Comparison of ENCODE assay signal across 8 mouse cellular contexts in genomic region chr3:96181510-96182381, GRCm38 (mm10). TPM values are rescaled to one million over a fixed set of nuclear protein-coding genes. Genes with fewer than 3 reads are reported as not detected.
DNase-seq lines count a peak whose midpoint lies in the region; ATAC-seq and TF ChIP-seq lines count a peak whose summit lies in the region.

No protein-coding gene starts in this region.

- no peaks in the 10 kb centered on the region for H3K27me3 ChIP-seq in heart, embryonic 11.5 days (ENCODE audit: control insufficient read depth, insufficient read depth, low read length)
- 0 out of 2 replicates have a peak, but pooled peaks cover 2% of the 10 kb centered on the region for H3K27me3 ChIP-seq in hindbrain, embryonic 11.5 days (ENCODE audit: control insufficient read depth, insufficient read depth, low read length)
- no peaks in the 10 kb centered on the region for H3K27me3 ChIP-seq in midbrain, embryonic 13.5 days

- H3K4me3 ChIP-seq in heart, embryonic 11.5 days (ENCODE audit: low read depth, low read length), result peak overlapping the region; percentile 66
- peak overlapping the region; percentile 51 for H3K4me3 ChIP-seq in hindbrain, embryonic 11.5 days (ENCODE audit: low read depth, low read length)
- H3K4me3 ChIP-seq in midbrain, embryonic 13.5 days (replicated peaks), result peak overlapping the region; percentile 69

- WGBS in heart, embryonic 11.5 days (ENCODE audit: insufficient replicate concordance), result 24% methylated on average over 12 of the region's 12 CpGs
- 39% methylated on average over 12 of the region's 12 CpGs for WGBS in hindbrain, embryonic 11.5 days
- 39% methylated on average over 12 of the region's 12 CpGs for WGBS in midbrain, embryonic 13.5 days

- H3K4me1 ChIP-seq in heart, embryonic 11.5 days (ENCODE audit: control insufficient read depth, insufficient read depth, low read length), result peaks cover 21% of the 10 kb centered on the region
- peaks cover 9% of the 10 kb centered on the region; the same call in 1 of the 2 replicates for H3K4me1 ChIP-seq in hindbrain, embryonic 11.5 days (replicated peaks; ENCODE audit: control insufficient read depth, insufficient read depth, low read length)
- peaks cover 29% of the 10 kb centered on the region for H3K4me1 ChIP-seq in midbrain, embryonic 13.5 days (replicated peaks)

- H3K9ac ChIP-seq in heart, embryonic 11.5 days (ENCODE audit: low read depth, low read length), result peak overlapping the region; percentile 76
- peak overlapping the region; percentile 60 for H3K9ac ChIP-seq in hindbrain, embryonic 11.5 days (ENCODE audit: low read depth, low read length)
- peak overlapping the region; percentile 85 for H3K9ac ChIP-seq in midbrain, embryonic 13.5 days (replicated peaks)

- no peak for TF ChIP-seq CTCF in brain, embryonic 14.5 days (IDR thresholded peaks at IDR 0.05; ENCODE audit: borderline replicate concordance, extremely low read depth, insufficient read depth, insufficient read length)

- peak; percentile 15; the same call in 1 of the 2 replicates for ATAC-seq in heart, embryonic 11.5 days (replicated peaks; ENCODE audit: insufficient number of reproducible peaks, low FRiP score, low TSS enrichment)
- peak; percentile 55 for ATAC-seq in hindbrain, embryonic 11.5 days (ENCODE audit: low FRiP score)
- ATAC-seq in midbrain, embryonic 13.5 days, result peak; percentile 51

- intact Hi-C loops in gastrocnemius, postnatal 36 days (cut with DNase I), result no loop called here

- no peaks in the 10 kb centered on the region for H3K9me3 ChIP-seq in heart, embryonic 11.5 days (replicated peaks; ENCODE audit: control insufficient read depth, low read length)
- no peaks in the 10 kb centered on the region for H3K9me3 ChIP-seq in hindbrain, embryonic 11.5 days (ENCODE audit: control insufficient read depth, low read length)
- no peaks in the 10 kb centered on the region for H3K9me3 ChIP-seq in midbrain, embryonic 13.5 days

- no peak for TF ChIP-seq POLR2A in brain, embryonic 14.5 days (IDR thresholded peaks at IDR 0.05; ENCODE audit: borderline replicate concordance, extremely low read depth, insufficient read depth, insufficient read length, poor library complexity, severe bottlenecking)

- H3K4me2 ChIP-seq in heart, embryonic 11.5 days, result peak overlapping the region; percentile 80
- H3K4me2 ChIP-seq in hindbrain, embryonic 11.5 days (replicated peaks; ENCODE audit: low read depth, low read length), result peak overlapping the region; percentile 74
- H3K4me2 ChIP-seq in midbrain, embryonic 13.5 days (replicated peaks), result peak overlapping the region; percentile 67

- peaks cover 14% of the 10 kb centered on the region for H3K36me3 ChIP-seq in heart, embryonic 11.5 days (ENCODE audit: control insufficient read depth, insufficient read depth, low read length)
- H3K36me3 ChIP-seq in hindbrain, embryonic 11.5 days (ENCODE audit: control insufficient read depth, insufficient read depth, low read length), result no peaks in the 10 kb centered on the region; the same call in 1 of the 2 replicates
- peaks cover 33% of the 10 kb centered on the region for H3K36me3 ChIP-seq in midbrain, embryonic 13.5 days

- peak overlapping the region; percentile 92 for H3K27ac ChIP-seq in heart, embryonic 11.5 days (ENCODE audit: low read depth, low read length)
- no peak overlapping the region for H3K27ac ChIP-seq in hindbrain, embryonic 11.5 days (ENCODE audit: low read depth, low read length)
- H3K27ac ChIP-seq in midbrain, embryonic 13.5 days, result peak overlapping the region; percentile 82

- no peak for DNase-seq in heart, postnatal 4 days
- DNase-seq in brain, embryonic 14.5 days (ENCODE audit: low read depth), result peak; percentile 43
- no peak for DNase-seq in hindbrain, embryonic 11.5 days (ENCODE audit: low spot score)
- no peak for DNase-seq in gastrocnemius, postnatal 36 days
- no peak for DNase-seq in adrenal gland, adult 8-10 months
- no peak for DNase-seq in gastrocnemius, postnatal 4 days (ENCODE audit: low spot score in 2 of 2)

RNA-seq across cellular contexts. Expression of gene Sv2a, which starts 0.8 kb away (rescaled TPM):
- polyA plus RNA-seq in heart, embryonic 11.5 days (2014; fragmentation: Nextera tagmentation; extraction: Ambion mirVana), result 12.3 and 18.6 TPM in 2 replicates
- 10 to 100 TPM; 19.3 to 20.6 TPM for total RNA-seq in heart, postnatal 4 days (2021)
- polyA plus RNA-seq in brain, embryonic 14.5 days (2012; rRNA removed), result 101 and 136 TPM in 2 replicates
- 10.8 and 13.0 TPM in 2 replicates for polyA plus RNA-seq in hindbrain, embryonic 11.5 days (2014; fragmentation: Nextera tagmentation; extraction: Ambion mirVana)
- 68.3 and 72.0 TPM in 2 replicates for polyA plus RNA-seq in midbrain, embryonic 13.5 days (2015; fragmentation: Nextera tagmentation; extraction: Ambion mirVana)
- total RNA-seq in gastrocnemius, postnatal 36 days (2021), result 1 to 10 TPM in 1 of 2 experiments, under 1 TPM in 1; 0.37 to 1.5 TPM
- total RNA-seq in adrenal gland, adult 8-10 months (2022), result 10 to 100 TPM in 3 of 4 experiments, 1 to 10 TPM in 1; 9.4 to 16.7 (median 13.6) TPM
- total RNA-seq in gastrocnemius, postnatal 4 days (2021), result 1 to 10 TPM; 2.2 to 2.3 TPM

RNA-seq across cellular contexts. Expression of gene Sf3b4, which starts 9.6 kb away (rescaled TPM):
- polyA plus RNA-seq in heart, embryonic 11.5 days (2014; fragmentation: Nextera tagmentation; extraction: Ambion mirVana), result 119 and 126 TPM in 2 replicates
- 10 to 100 TPM; 34.1 to 36.8 TPM for total RNA-seq in heart, postnatal 4 days (2021)
- polyA plus RNA-seq in brain, embryonic 14.5 days (2012; rRNA removed), result 112 and 140 TPM in 2 replicates
- polyA plus RNA-seq in hindbrain, embryonic 11.5 days (2014; fragmentation: Nextera tagmentation; extraction: Ambion mirVana), result 187 and 199 TPM in 2 replicates
- polyA plus RNA-seq in midbrain, embryonic 13.5 days (2015; fragmentation: Nextera tagmentation; extraction: Ambion mirVana), result 152 and 154 TPM in 2 replicates
- total RNA-seq in gastrocnemius, postnatal 36 days (2021), result 10 to 100 TPM; 10.7 to 11.6 TPM
- 10 to 100 TPM; 46.8 to 59.3 (median 50.8) TPM for total RNA-seq in adrenal gland, adult 8-10 months (2022)
- total RNA-seq in gastrocnemius, postnatal 4 days (2021), result 10 to 100 TPM; 32.9 to 34.6 TPM

RNA-seq across cellular contexts. Expression of gene Mtmr11, which starts 19.9 kb away (rescaled TPM):
- 8.6 and 10.4 TPM in 2 replicates for polyA plus RNA-seq in heart, embryonic 11.5 days (2014; fragmentation: Nextera tagmentation; extraction: Ambion mirVana)
- total RNA-seq in heart, postnatal 4 days (2021), result 1 to 10 TPM; 4.2 to 4.6 TPM
- polyA plus RNA-seq in brain, embryonic 14.5 days (2012; rRNA removed), result 10.1 and 10.2 TPM in 2 replicates
- 14.1 and 16.0 TPM in 2 replicates for polyA plus RNA-seq in hindbrain, embryonic 11.5 days (2014; fragmentation: Nextera tagmentation; extraction: Ambion mirVana)
- polyA plus RNA-seq in midbrain, embryonic 13.5 days (2015; fragmentation: Nextera tagmentation; extraction: Ambion mirVana), result 9.1 and 12.2 TPM in 2 replicates
- total RNA-seq in gastrocnemius, postnatal 36 days (2021), result 1 to 10 TPM; 1.6 to 2.3 TPM
- total RNA-seq in adrenal gland, adult 8-10 months (2022), result 10 to 100 TPM; 14.7 to 70.7 (median 43.7) TPM
- 1 to 10 TPM; 9.3 to 9.7 TPM for total RNA-seq in gastrocnemius, postnatal 4 days (2021)

RNA-seq across cellular contexts. Expression of gene Bola1, which starts 37.8 kb away (rescaled TPM):
- 47.5 and 49.6 TPM in 2 replicates for polyA plus RNA-seq in heart, embryonic 11.5 days (2014; fragmentation: Nextera tagmentation; extraction: Ambion mirVana)
- total RNA-seq in heart, postnatal 4 days (2021), result 10 to 100 TPM; 18.8 to 20.9 TPM
- polyA plus RNA-seq in brain, embryonic 14.5 days (2012; rRNA removed), result 48.1 and 54.5 TPM in 2 replicates
- polyA plus RNA-seq in hindbrain, embryonic 11.5 days (2014; fragmentation: Nextera tagmentation; extraction: Ambion mirVana), result 73.3 and 77.6 TPM in 2 replicates
- polyA plus RNA-seq in midbrain, embryonic 13.5 days (2015; fragmentation: Nextera tagmentation; extraction: Ambion mirVana), result 67.7 and 70.4 TPM in 2 replicates
- total RNA-seq in gastrocnemius, postnatal 36 days (2021), result 10 to 100 TPM; 20.8 to 24.6 TPM
- 10 to 100 TPM; 24.2 to 48.0 (median 33.0) TPM for total RNA-seq in adrenal gland, adult 8-10 months (2022)
- 10 to 100 TPM; 20.4 to 23.2 TPM for total RNA-seq in gastrocnemius, postnatal 4 days (2021)

RNA-seq across cellular contexts. Expression of gene Hist2h2ab, which starts 37.9 kb away (rescaled TPM):
- not detected in 2 replicates for polyA plus RNA-seq in heart, embryonic 11.5 days (2014; fragmentation: Nextera tagmentation; extraction: Ambion mirVana)
- total RNA-seq in heart, postnatal 4 days (2021), result 10 to 100 TPM; 25.5 to 29.9 TPM
- 2.2 and 10.2 TPM in 2 replicates for polyA plus RNA-seq in brain, embryonic 14.5 days (2012; rRNA removed)
- 1.4 and 3.0 TPM in 2 replicates for polyA plus RNA-seq in hindbrain, embryonic 11.5 days (2014; fragmentation: Nextera tagmentation; extraction: Ambion mirVana)
- polyA plus RNA-seq in midbrain, embryonic 13.5 days (2015; fragmentation: Nextera tagmentation; extraction: Ambion mirVana), result 0.71 TPM in 1 of 2 replicates, not detected in the other
- total RNA-seq in gastrocnemius, postnatal 36 days (2021), result under 1 TPM in 1 of 2 experiments, not detected in 1; 0.92 TPM
- total RNA-seq in adrenal gland, adult 8-10 months (2022), result 1 to 10 TPM; 4.8 to 9.2 (median 9.0) TPM
- 10 to 100 TPM; 15.6 TPM for total RNA-seq in gastrocnemius, postnatal 4 days (2021)
